Comparison of ENCODE assay signal across 17 mouse cellular contexts in the genomic region with DNA sequence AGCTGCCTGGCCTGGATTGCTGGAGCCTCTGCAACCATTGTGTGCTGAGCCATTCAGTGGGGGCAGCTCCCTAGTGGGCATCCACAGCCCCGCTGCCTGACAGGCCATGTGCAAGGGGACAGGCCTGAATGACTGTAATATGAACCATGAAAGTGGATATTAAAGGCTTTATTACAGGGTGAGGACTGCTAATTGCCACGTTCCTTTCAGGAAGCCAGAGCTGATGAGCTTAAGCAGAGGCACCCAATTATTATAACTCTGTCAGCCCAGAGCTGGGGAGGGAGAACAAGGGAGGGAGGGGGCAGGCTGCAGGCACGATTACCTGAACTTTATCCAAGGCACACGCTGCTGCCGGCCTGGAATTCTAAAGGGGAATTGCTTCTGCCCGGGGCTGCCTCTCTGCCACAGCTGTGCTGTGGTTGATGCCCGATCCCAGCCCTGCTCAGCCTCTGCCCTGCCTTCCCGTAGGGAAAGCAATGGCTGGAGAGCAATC.
DNase-seq lines count a peak whose midpoint lies in the region; ATAC-seq and TF ChIP-seq lines count a peak whose summit lies in the region.
"Had no signal": no experiment of that assay in that cellular context is flagged by ENCODE, and none has a peak within 500 bp of the region (broad histone marks: within the 10 kb centered on the region; RNA-seq: fewer than 3 reads in every experiment).

No protein-coding gene starts in this region.

- H3K4me3 ChIP-seq in forebrain, embryonic 15.5 days: no peak overlapping the region
- H3K4me3 ChIP-seq in limb, embryonic 12.5 days (replicated peaks): no peak overlapping the region
- no peak overlapping the region for H3K4me3 ChIP-seq in olfactory bulb, adult 2 months (ENCODE audit: insufficient read depth, low read depth, low read length)
- no peak overlapping the region for H3K4me3 ChIP-seq in lung, postnatal 0 days (ENCODE audit: low read depth, low read length)
- H3K4me3 ChIP-seq: erythroblast, embryonic 14.5 days; myocyte had no signal

- DNase-seq in embryo, embryonic 11 days: peak; percentile 36
- DNase-seq in embryo, embryonic 9.5 days (ENCODE audit: extremely low spot score): no peak
- DNase-seq in left cerebral cortex, postnatal 10 days (ENCODE audit: extremely low spot score in 1 of 2, low spot score in 2 of 2): no peak
- DNase-seq in cerebellum, postnatal 4 days (ENCODE audit: low spot score in 2 of 2): no peak
- no peak for DNase-seq in lung, postnatal 0 days (ENCODE audit: low spot score)
- DNase-seq: adrenal gland, adult 2 months; cerebellum, adult 18-20 months; heart, postnatal 14 days; left cerebral cortex, postnatal 4 days; lung, embryonic 14.5 days had no signal

- ATAC-seq in forebrain, embryonic 15.5 days (replicated peaks): peak; percentile 88
- peak; percentile 66; the same call in 1 of the 2 replicates for ATAC-seq in limb, embryonic 12.5 days (ENCODE audit: insufficient number of reproducible peaks, insufficient read depth, low FRiP score, low TSS enrichment, low read depth)
- no peak for ATAC-seq in lung, postnatal 0 days

- no peak overlapping the region for H3K4me2 ChIP-seq in forebrain, embryonic 15.5 days (replicated peaks)
- peak overlapping the region; percentile 19; the same call in 1 of the 2 replicates for H3K4me2 ChIP-seq in limb, embryonic 12.5 days
- no peak overlapping the region for H3K4me2 ChIP-seq in lung, postnatal 0 days (replicated peaks; ENCODE audit: low read depth, low read length)
- H3K4me2 ChIP-seq: lung, embryonic 14.5 days had no signal

- WGBS in forebrain, embryonic 15.5 days: 3% methylated on average over 8 of the region's 8 CpGs
- WGBS in limb, embryonic 12.5 days: 5% methylated on average over 8 of the region's 8 CpGs
- 14% methylated on average over 8 of the region's 8 CpGs for WGBS in olfactory bulb, adult 2 months
- 54% methylated on average over 8 of the region's 8 CpGs for WGBS in lung, postnatal 0 days

- no peaks in the 10 kb centered on the region for H3K9me3 ChIP-seq in forebrain, embryonic 15.5 days
- H3K9me3 ChIP-seq in limb, embryonic 12.5 days: no peaks in the 10 kb centered on the region
- H3K9me3 ChIP-seq in lung, postnatal 0 days (ENCODE audit: low read length): no peaks in the 10 kb centered on the region

- H3K27ac ChIP-seq in forebrain, embryonic 15.5 days (replicated peaks): peak overlapping the region; percentile 69
- H3K27ac ChIP-seq in limb, embryonic 12.5 days: peak overlapping the region; percentile 64; the same call in 1 of the 2 replicates
- peak overlapping the region; percentile 87 for H3K27ac ChIP-seq in olfactory bulb, adult 2 months (ENCODE audit: insufficient read depth, low read depth, low read length)
- no peak overlapping the region for H3K27ac ChIP-seq in lung, postnatal 0 days (ENCODE audit: low read length)
- H3K27ac ChIP-seq: kidney, postnatal 0 days had no signal

- H3K9ac ChIP-seq in forebrain, embryonic 15.5 days (replicated peaks): no peak overlapping the region
- H3K9ac ChIP-seq in limb, embryonic 12.5 days (replicated peaks): peak overlapping the region; percentile 31; the same call in 1 of the 2 replicates
- H3K9ac ChIP-seq in lung, postnatal 0 days (replicated peaks; ENCODE audit: low read depth): no peak overlapping the region
- H3K9ac ChIP-seq: lung, embryonic 14.5 days had no signal

- peaks cover 19% of the 10 kb centered on the region for H3K4me1 ChIP-seq in forebrain, embryonic 15.5 days
- peaks cover 19% of the 10 kb centered on the region for H3K4me1 ChIP-seq in limb, embryonic 12.5 days (replicated peaks)
- H3K4me1 ChIP-seq in olfactory bulb, adult 2 months (ENCODE audit: control insufficient read depth, insufficient read depth, low read length): peaks cover 19% of the 10 kb centered on the region
- no peaks in the 10 kb centered on the region for H3K4me1 ChIP-seq in lung, postnatal 0 days (ENCODE audit: insufficient read depth, low read depth, low read length)

- intact Hi-C loops in left cerebral cortex, postnatal 10 days (cut with DNase I): no loop called here

- no peak for TF ChIP-seq POLR2A in olfactory bulb, adult 2 months (IDR thresholded peaks at IDR 0.05; ENCODE audit: insufficient read depth, low read depth, low read length)

- no peaks in the 10 kb centered on the region for H3K27me3 ChIP-seq in forebrain, embryonic 15.5 days
- peaks cover 15% of the 10 kb centered on the region; the same call in 1 of the 2 replicates for H3K27me3 ChIP-seq in limb, embryonic 12.5 days
- H3K27me3 ChIP-seq in lung, postnatal 0 days (replicated peaks; ENCODE audit: insufficient read depth, low read length): no peaks in the 10 kb centered on the region

- TF ChIP-seq CTCF in olfactory bulb, adult 2 months (IDR thresholded peaks at IDR 0.05; ENCODE audit: insufficient read depth, low read depth, low read length): no peak
- TF ChIP-seq CTCF in lung, postnatal 0 days (IDR thresholded peaks at IDR 0.05): no peak

- TF ChIP-seq EP300 in lung, postnatal 0 days (IDR thresholded peaks at IDR 0.05): no peak

- H3K36me3 ChIP-seq in forebrain, embryonic 15.5 days: no peaks in the 10 kb centered on the region
- no peaks in the 10 kb centered on the region for H3K36me3 ChIP-seq in limb, embryonic 12.5 days
- H3K36me3 ChIP-seq in lung, postnatal 0 days (ENCODE audit: insufficient read depth, low read length): no peaks in the 10 kb centered on the region
- H3K36me3 ChIP-seq: G1E had no signal
